Mouse (Mus musculus): Measurements from ENCODE around the gene Olr1. TPM values are rescaled to one million over a fixed set of nuclear protein-coding genes. Genes with fewer than 3 reads are reported as not detected.
A peak's percentile ranks its signal among the peaks of the same experiment; 100 is the strongest.

Olr1 gene
- polyA plus RNA-seq, 1 experiment from 2014 or later: not detected

- H3K9ac ChIP-seq: peak overlapping the region; percentile 76; the same call in 1 of the 2 replicates
- H3K4me1 ChIP-seq: peaks cover 22% of the 10 kb centered on the region
- no peaks in the 10 kb centered on the region for H3K9me3 ChIP-seq
- H3K27ac ChIP-seq: no peak overlapping the region
- 0 out of 2 replicates have a peak, but pooled peaks cover 1% of the 10 kb centered on the region for H3K36me3 ChIP-seq
- peak overlapping the region; percentile 86 for H3K4me3 ChIP-seq
- peak overlapping the region; percentile 86 for H3K4me2 ChIP-seq (replicated peaks)
- 34% methylated on average over 7 of the region's 7 CpGs for WGBS
- peak; percentile 38; the same call in 1 of the 2 replicates for ATAC-seq (ENCODE audit: low FRiP score, low read depth)
- H3K27me3 ChIP-seq: no peaks in the 10 kb centered on the region
Observed at GRCm38 (mm10) chr6:129532556-129532941, 25.6 kb upstream of the Olr1 start.

DNA sequence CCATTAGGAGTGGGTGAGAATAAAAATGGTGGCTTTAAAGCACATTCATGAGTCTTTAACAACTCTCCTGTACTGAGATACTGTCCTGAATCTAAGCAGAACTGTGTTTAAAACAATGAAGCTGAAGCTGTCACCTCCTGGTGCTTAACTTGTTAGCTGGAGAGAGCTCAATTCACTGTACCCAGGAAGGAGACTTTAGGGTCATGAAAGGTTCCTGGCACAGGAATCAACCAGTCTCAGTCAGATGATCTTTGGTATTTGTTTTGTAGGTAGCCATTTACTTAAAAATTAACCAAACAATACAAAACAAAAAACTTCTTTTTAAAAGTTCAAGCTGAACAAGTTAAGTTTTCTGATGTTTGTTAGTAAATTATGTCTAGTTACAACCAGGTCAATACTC, 23.3 kb upstream of the Olr1 start:
- no peak overlapping the region for H3K27ac ChIP-seq
- H3K9ac ChIP-seq: no peak overlapping the region
- no peaks in the 10 kb centered on the region for H3K36me3 ChIP-seq
- H3K4me2 ChIP-seq (replicated peaks): no peak overlapping the region
- no peaks in the 10 kb centered on the region for H3K27me3 ChIP-seq
- ATAC-seq (ENCODE audit: low FRiP score, low read depth): no peak
- peaks cover 14% of the 10 kb centered on the region for H3K4me1 ChIP-seq
- no peak overlapping the region for H3K4me3 ChIP-seq
- no peaks in the 10 kb centered on the region for H3K9me3 ChIP-seq

- no peaks in the 10 kb centered on the region for H3K27me3 ChIP-seq
- peaks cover 7% of the 10 kb centered on the region for H3K4me1 ChIP-seq
- H3K4me3 ChIP-seq: no peak overlapping the region
- ATAC-seq (ENCODE audit: low FRiP score, low read depth): no peak
- 77% methylated on average over 1 of the region's 1 CpGs for WGBS
- no peak overlapping the region for H3K9ac ChIP-seq
- no peak overlapping the region for H3K4me2 ChIP-seq (replicated peaks)
- no peaks in the 10 kb centered on the region for H3K9me3 ChIP-seq
- no peak overlapping the region for H3K27ac ChIP-seq
- H3K36me3 ChIP-seq: no peaks in the 10 kb centered on the region
Observed at GRCm38 (mm10) chr6:129529605-129530004, 22.6 kb upstream of the Olr1 start.

DNA sequence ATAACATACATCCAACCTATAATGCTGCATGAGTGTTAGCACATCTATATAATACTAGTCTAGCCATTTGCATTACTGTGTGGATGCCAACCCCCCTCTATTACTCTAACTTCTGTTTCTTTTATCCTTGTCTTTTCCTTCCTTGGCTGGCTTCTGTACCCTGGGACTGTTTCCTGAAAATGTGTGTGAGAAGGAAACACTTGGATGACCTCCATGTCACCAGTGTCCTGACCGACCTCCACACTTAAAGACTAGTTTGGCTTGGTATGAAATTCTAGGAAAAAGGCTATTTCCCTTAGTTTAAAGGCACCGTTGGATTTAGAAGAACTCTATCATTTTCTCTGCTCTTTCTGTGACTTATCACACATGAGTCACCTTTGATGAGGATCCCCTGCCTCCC, 20.5 kb upstream of the Olr1 start:
- no peak for ATAC-seq (ENCODE audit: low FRiP score, low read depth)
- H3K27me3 ChIP-seq: no peaks in the 10 kb centered on the region
- H3K9me3 ChIP-seq: no peaks in the 10 kb centered on the region
- H3K9ac ChIP-seq: no peak overlapping the region
- peaks cover under 1% of the 10 kb centered on the region for H3K4me1 ChIP-seq
- no peak overlapping the region for H3K4me3 ChIP-seq
- no peak overlapping the region for H3K4me2 ChIP-seq (replicated peaks)
- H3K36me3 ChIP-seq: no peaks in the 10 kb centered on the region
- WGBS: 89% methylated on average over 2 of the region's 2 CpGs
- H3K27ac ChIP-seq: no peak overlapping the region

DNA sequence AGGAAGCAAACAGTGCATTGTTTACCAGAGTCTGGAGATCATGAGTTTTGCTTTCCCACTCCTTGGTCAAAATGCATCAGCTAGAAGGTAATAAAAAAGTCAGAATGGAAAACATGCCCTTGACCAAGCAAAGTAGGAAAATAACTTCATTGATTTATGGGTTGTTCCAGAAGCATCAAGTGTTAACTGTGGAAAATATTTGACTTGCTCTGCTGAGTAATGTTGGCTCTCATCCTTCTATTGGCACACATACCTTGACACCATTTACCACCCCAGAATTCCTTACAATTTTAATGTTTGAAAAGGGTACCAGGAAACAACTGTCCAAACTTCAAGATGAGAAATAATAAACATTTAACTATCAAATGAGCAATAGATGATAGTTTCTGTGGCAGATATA, 19.1 kb upstream of the Olr1 start:
- Histone ChIP-seq H3K4me2 (replicated peaks) (no peak overlapping the region), H3K9ac (no peak overlapping the region), H3K4me1 (no peaks in the 10 kb centered on the region), H3K27me3 (no peaks in the 10 kb centered on the region), H3K4me3 (no peak overlapping the region), H3K27ac (no peak overlapping the region), H3K9me3 (no peaks in the 10 kb centered on the region), H3K36me3 (no peaks in the 10 kb centered on the region)
- ATAC-seq (ENCODE audit: low FRiP score, low read depth): no peak

DNA sequence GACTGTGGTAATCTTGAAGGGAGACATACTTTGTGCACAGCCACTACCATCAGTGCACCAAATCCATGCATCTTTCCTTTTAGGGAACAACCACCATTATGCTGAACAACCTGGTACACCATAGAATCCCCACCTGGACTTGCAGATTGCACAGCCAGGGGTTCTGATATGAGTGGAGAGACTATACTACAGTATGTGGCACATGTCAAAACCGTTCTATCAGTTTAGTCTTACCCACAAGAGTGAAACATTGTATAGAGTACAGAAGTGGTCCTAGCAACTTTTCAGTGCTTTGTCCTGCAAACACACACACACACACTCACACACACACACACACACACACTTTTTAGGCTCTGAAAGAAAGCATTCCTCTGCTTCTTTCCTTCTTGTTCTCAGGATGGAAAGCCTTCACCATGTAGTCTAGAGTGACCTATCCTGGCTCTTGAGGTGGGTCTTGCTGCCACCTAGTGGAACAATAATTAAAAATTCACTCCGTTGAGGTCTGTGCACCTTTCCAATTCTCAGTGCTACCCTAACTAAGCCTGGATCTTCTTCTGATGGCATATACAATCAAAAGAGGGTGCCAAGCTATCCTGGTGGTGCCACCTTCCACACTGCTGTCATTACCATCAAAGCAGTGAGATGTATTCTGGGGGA, 10.9 kb upstream of the Olr1 start:
- peak; percentile 66; the same call in 1 of the 2 replicates for ATAC-seq (ENCODE audit: low FRiP score, low read depth)
- Histone ChIP-seq H3K4me3 (no peak overlapping the region), H3K36me3 (no peaks in the 10 kb centered on the region), H3K9ac (no peak overlapping the region), H3K4me2 (replicated peaks) (no peak overlapping the region), H3K4me1 (peaks cover 3% of the 10 kb centered on the region; the same call in 1 of the 2 replicates), H3K9me3 (no peaks in the 10 kb centered on the region), H3K27ac (no peak overlapping the region), H3K27me3 (no peaks in the 10 kb centered on the region)
- WGBS: 48% methylated on average over 2 of the region's 2 CpGs

- H3K9me3 ChIP-seq: no peaks in the 10 kb centered on the region
- H3K27ac ChIP-seq: no peak overlapping the region
- ATAC-seq (ENCODE audit: low FRiP score, low read depth): no peak
- H3K4me3 ChIP-seq: no peak overlapping the region
- peaks cover 11% of the 10 kb centered on the region; the same call in 1 of the 2 replicates for H3K4me1 ChIP-seq
- no peak overlapping the region for H3K9ac ChIP-seq
- 88% methylated on average over 10 of the region's 10 CpGs for WGBS
- no peaks in the 10 kb centered on the region for H3K36me3 ChIP-seq
- H3K4me2 ChIP-seq (replicated peaks): no peak overlapping the region
- H3K27me3 ChIP-seq: no peaks in the 10 kb centered on the region
Observed at GRCm38 (mm10) chr6:129516388-129516787, 9.4 kb upstream of the Olr1 start.

DNA sequence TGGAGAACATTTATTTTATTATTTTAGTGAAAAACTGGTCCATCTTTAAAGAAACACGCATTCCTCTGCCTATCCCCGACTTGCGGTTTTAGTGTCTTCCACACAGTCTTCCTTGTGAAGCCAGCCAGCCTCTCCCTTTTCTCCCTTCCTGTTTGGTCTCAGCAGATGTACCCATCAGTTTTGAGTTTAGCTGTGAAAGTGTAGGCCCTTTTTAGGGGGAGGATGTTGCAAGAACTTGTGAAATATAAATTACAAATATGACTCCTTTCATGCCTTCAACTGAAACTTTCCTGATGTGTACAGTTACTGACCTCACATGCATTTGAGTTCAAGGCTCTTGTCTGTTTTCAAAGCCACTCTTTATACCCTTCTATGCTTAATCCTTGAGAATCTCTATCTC, 8.1 kb upstream of the Olr1 start:
- Histone ChIP-seq H3K27me3 (no peaks in the 10 kb centered on the region), H3K4me3 (no peak overlapping the region)

DNA sequence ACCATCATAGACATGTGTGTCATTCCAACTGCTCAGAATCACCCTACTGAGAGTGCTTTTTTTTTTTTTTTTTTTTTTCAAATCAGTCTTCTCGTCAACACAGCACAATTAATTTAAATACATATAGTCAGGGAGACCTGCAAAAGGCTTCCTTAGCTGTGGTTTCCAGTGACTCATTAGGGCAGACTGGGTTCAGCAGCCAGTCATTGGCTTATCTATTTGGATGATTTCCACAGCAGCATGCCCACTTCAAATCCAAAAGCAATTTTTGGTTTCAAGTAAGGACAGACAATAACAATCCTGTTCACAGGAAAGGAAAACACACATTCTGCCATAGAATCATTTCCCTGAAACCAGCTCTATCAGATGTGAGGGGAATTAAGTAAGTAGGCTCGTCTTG, 7.4 kb upstream of the Olr1 start:
- H3K4me3 ChIP-seq: no peak overlapping the region
- peaks cover 11% of the 10 kb centered on the region; the same call in 1 of the 2 replicates for H3K4me1 ChIP-seq
- no peak overlapping the region for H3K4me2 ChIP-seq (replicated peaks)
- no peaks in the 10 kb centered on the region for H3K9me3 ChIP-seq
- 64% methylated on average over 2 of the region's 2 CpGs for WGBS
- no peaks in the 10 kb centered on the region for H3K27me3 ChIP-seq
- ATAC-seq (ENCODE audit: low FRiP score, low read depth): no peak
- no peak overlapping the region for H3K9ac ChIP-seq
- no peak overlapping the region for H3K27ac ChIP-seq
- no peaks in the 10 kb centered on the region for H3K36me3 ChIP-seq

More for the DNA sequence above, 8.1 kb upstream of the Olr1 start:
- H3K36me3 ChIP-seq: no peaks in the 10 kb centered on the region
- 90% methylated on average over 3 of the region's 3 CpGs for WGBS
- no peak overlapping the region for H3K4me2 ChIP-seq (replicated peaks)
- no peaks in the 10 kb centered on the region for H3K9me3 ChIP-seq
- no peak for ATAC-seq (ENCODE audit: low FRiP score, low read depth)
- H3K4me1 ChIP-seq: peaks cover 11% of the 10 kb centered on the region; the same call in 1 of the 2 replicates
- H3K9ac ChIP-seq: no peak overlapping the region
- H3K27ac ChIP-seq: no peak overlapping the region

- H3K36me3 ChIP-seq: no peaks in the 10 kb centered on the region
- no peaks in the 10 kb centered on the region for H3K27me3 ChIP-seq
- no peaks in the 10 kb centered on the region for H3K9me3 ChIP-seq
- H3K4me1 ChIP-seq: peaks cover 11% of the 10 kb centered on the region; the same call in 1 of the 2 replicates
- H3K4me2 ChIP-seq (replicated peaks): no peak overlapping the region
- H3K4me3 ChIP-seq: no peak overlapping the region
- WGBS: 53% methylated on average over 1 of the region's 1 CpGs
- no peak for ATAC-seq (ENCODE audit: low FRiP score, low read depth)
- no peak overlapping the region for H3K9ac ChIP-seq
- no peak overlapping the region for H3K27ac ChIP-seq
Observed at GRCm38 (mm10) chr6:129513409-129513808, 6.4 kb upstream of the Olr1 start.

DNA sequence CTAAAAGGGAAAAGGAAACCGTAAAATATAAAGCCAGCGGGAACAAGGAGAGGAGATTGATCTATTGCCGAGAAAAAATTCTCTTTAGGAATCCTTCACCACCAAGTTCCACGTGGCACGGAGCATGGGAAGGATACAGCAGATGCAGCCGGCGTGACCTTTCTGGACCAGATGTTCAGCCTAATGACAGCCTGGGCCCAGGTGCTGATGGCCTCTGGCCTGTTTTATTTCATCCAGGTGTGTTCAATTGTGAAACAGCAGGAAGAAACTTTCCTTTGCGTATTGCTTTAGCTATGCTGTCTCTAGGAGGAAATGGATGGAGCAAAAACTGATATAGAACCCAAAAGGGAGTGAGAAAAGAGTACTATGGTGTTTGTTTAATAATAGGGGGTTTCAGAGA, 5.9 kb upstream of the Olr1 start:
- peak; percentile 57; the same call in 1 of the 2 replicates for ATAC-seq (ENCODE audit: low FRiP score, low read depth)
- H3K27ac ChIP-seq: no peak overlapping the region
- H3K4me1 ChIP-seq: peaks cover 11% of the 10 kb centered on the region; the same call in 1 of the 2 replicates
- H3K36me3 ChIP-seq: no peaks in the 10 kb centered on the region
- H3K4me3 ChIP-seq: no peak overlapping the region
- WGBS: 14% methylated on average over 8 of the region's 8 CpGs
- H3K9ac ChIP-seq: no peak overlapping the region
- no peaks in the 10 kb centered on the region for H3K27me3 ChIP-seq
- peak overlapping the region; percentile 30; the same call in 1 of the 2 replicates for H3K4me2 ChIP-seq (replicated peaks)
- no peaks in the 10 kb centered on the region for H3K9me3 ChIP-seq

- Histone ChIP-seq H3K27me3 (no peaks in the 10 kb centered on the region), H3K9ac (no peak within 1 kb of the TSS), H3K4me3 (no peak within 1 kb of the TSS), H3K9me3 (no peaks in the 10 kb centered on the region), H3K36me3 (no peaks in the 10 kb centered on the region), H3K4me2 (replicated peaks) (peak within 1 kb of the TSS; percentile 30; the same call in 1 of the 2 replicates), H3K27ac (no peak within 1 kb of the TSS), H3K4me1 (peaks cover 11% of the 10 kb centered on the region; the same call in 1 of the 2 replicates)
- WGBS: 20% methylated on average over 3 of the region's 3 CpGs
- no peak for ATAC-seq (ENCODE audit: low FRiP score, low read depth)
Observed at GRCm38 (mm10) chr6:129512367-129512766, 5.4 kb upstream of the Olr1 start, which contains the start of gene Tmem52b. TSS of gene Tmem52b (plus strand) at chr6:129512555.

Measured in limb, embryonic 13.5 days (tissue).